Mouse (Mus musculus): ENCODE results near the gene Spata22.

GRCm38 (mm10) chr11:73336919-73337318 is 7.4 kb downstream of the Spata22 start:
- no peak for TF ChIP-seq CTCF (IDR thresholded peaks at IDR 0.05; ENCODE audit: low read depth, low read length)
- no peak for TF ChIP-seq POLR2A (IDR thresholded peaks at IDR 0.05; ENCODE audit: insufficient read depth, low read length)
